Mouse (Mus musculus) myocyte (in vitro differentiated cells): ENCODE results near the gene Cux1. TPM values are rescaled to one million over a fixed set of nuclear protein-coding genes. Genes with fewer than 3 reads are reported as not detected.

Experiments
- H3K27me3 ChIP-seq: one replicate; pipeline ENCODE4 v1.6.1; 2011; ENCODE audit not compliant: control insufficient read depth, insufficient read depth, insufficient read length
- H3K36me3 ChIP-seq: one replicate; pipeline ENCODE4 v1.6.1; 2011; ENCODE audit not compliant: control insufficient read depth, insufficient read depth
- H3K4me2 ChIP-seq: one replicate; pipeline ENCODE4 v1.6.1; 2011; ENCODE audit warnings: low read depth, control low read depth
- H3K4me3 ChIP-seq: one replicate; pipeline ENCODE4 v1.5.1; 2011; ENCODE audit warnings: mild to moderate bottlenecking, control low read depth, moderate library complexity
- H3K79me2 ChIP-seq: one replicate; pipeline ENCODE4 v1.6.1; 2011; ENCODE audit not compliant: control insufficient read depth, insufficient read depth
- H3ac ChIP-seq: one replicate; pipeline ENCODE4 v1.6.1; 2011; ENCODE audit not compliant: control insufficient read depth, insufficient read length
- CEBPB ChIP-seq: IDR thresholded peaks from 2 replicates; pipeline ENCODE4 v1.6.1; 2011; ENCODE audit warnings: mild to moderate bottlenecking, moderate library complexity; ENCODE audit not compliant: poor library complexity, insufficient read depth, severe bottlenecking
- E2F4 ChIP-seq: IDR thresholded peaks from one replicate; pipeline ENCODE4 v1.6.1; 2011; ENCODE audit warnings: mild to moderate bottlenecking, control low read depth, moderate library complexity; ENCODE audit not compliant: insufficient read depth
- MAX ChIP-seq: IDR thresholded peaks from one replicate; pipeline ENCODE4 v1.6.1; 2011; ENCODE audit warnings: low read depth, mild to moderate bottlenecking, control low read depth
- MYOD1 ChIP-seq, 3 experiments: IDR thresholded peaks; one replicate each; pipeline ENCODE4 v1.6.1; 2011; ENCODE audit warnings: control low read depth in 2 of 3, low read depth in 2 of 3, mild to moderate bottlenecking in 2 of 3, moderate library complexity in 1 of 3; ENCODE audit not compliant: insufficient read length in 2 of 3, control insufficient read depth in 1 of 3
- MYOG ChIP-seq, 3 experiments: IDR thresholded peaks; one replicate each; pipeline ENCODE4 v1.6.1; 2011; ENCODE audit warnings: control low read depth in 2 of 3, low read depth in 2 of 3, mild to moderate bottlenecking in 2 of 3; ENCODE audit not compliant: insufficient read length in 2 of 3, control insufficient read depth in 1 of 3, insufficient read depth in 1 of 3
- POLR2A ChIP-seq: IDR thresholded peaks from one replicate; pipeline ENCODE4 v1.6.1; 2011; ENCODE audit warnings: low read depth, mild to moderate bottlenecking, control low read depth, moderate library complexity; ENCODE audit not compliant: insufficient read length
- POLR2AphosphoS2 ChIP-seq: IDR thresholded peaks from one replicate; pipeline ENCODE4 v1.6.1; 2011; ENCODE audit warnings: low read depth, control low read depth; ENCODE audit not compliant: insufficient read length
- REST ChIP-seq: IDR thresholded peaks from one replicate; pipeline ENCODE4 v1.6.1; 2011; ENCODE audit warnings: mild to moderate bottlenecking, control low read depth, moderate library complexity; ENCODE audit not compliant: insufficient read depth, insufficient read length
- SRF ChIP-seq: IDR thresholded peaks from one replicate; pipeline ENCODE4 v1.6.1; 2011; ENCODE audit warnings: low read depth; ENCODE audit not compliant: control insufficient read depth, insufficient read length
- TCF12 ChIP-seq: IDR thresholded peaks from one replicate; pipeline ENCODE4 v1.6.1; 2011; ENCODE audit warnings: mild to moderate bottlenecking, control low read depth; ENCODE audit not compliant: poor library complexity, insufficient read depth, severe bottlenecking
- TCF3 ChIP-seq: IDR thresholded peaks from one replicate; pipeline ENCODE4 v1.6.1; 2011; ENCODE audit warnings: low read depth, control low read depth; ENCODE audit not compliant: insufficient read length
- USF1 ChIP-seq: IDR thresholded peaks from one replicate; pipeline ENCODE4 v1.6.1; 2011; ENCODE audit warnings: low read depth, mild to moderate bottlenecking, control low read depth, moderate library complexity
- polyA plus RNA-seq: library from polyadenylated mRNA; unstranded; fragments of >200 nt; fragmentation: generic; extraction: Trizol; gene quantifications from one replicate; pipeline ENCODE4 v1.2.1, GENCODE M21; 2012; ENCODE audit warnings: missing spikeins

Gene Cux1
- polyA plus RNA-seq, 1 experiment: 50.7 TPM

GRCm38 (mm10) chr5:136353114-136353513 is 214.2 kb downstream of the Cux1 start:
- Histone ChIP-seq H3K27me3 (no peaks in the 10 kb centered on the region), H3K4me2 (no peak overlapping the region), H3ac (no peak overlapping the region)

GRCm38 (mm10) chr5:136343156-136343890 is 224.0 kb downstream of the Cux1 start:
- Histone ChIP-seq H3K79me2 (no peaks in the 10 kb centered on the region), H3ac (no peak overlapping the region), H3K4me3 (no peak overlapping the region), H3K36me3 (peaks cover 3% of the 10 kb centered on the region), H3K4me2 (no peak overlapping the region), H3K27me3 (no peaks in the 10 kb centered on the region)
- TF ChIP-seq SRF: no peak
- no peak for TF ChIP-seq MAX

More at GRCm38 (mm10) chr5:136353114-136353513, 214.2 kb downstream of the Cux1 start:
- TF ChIP-seq TCF12: no peak
- no peak for TF ChIP-seq REST
- TF ChIP-seq MYOD1 (IDR thresholded peaks at IDR 0.05; ENCODE audit: control insufficient read depth in 1 of 3, insufficient read length in 2 of 3, low read depth in 2 of 3): no peak
- no peak for TF ChIP-seq TCF3
- no peak for TF ChIP-seq USF1
- no peak for TF ChIP-seq SRF
- TF ChIP-seq MYOG (IDR thresholded peaks at IDR 0.05; ENCODE audit: control insufficient read depth in 1 of 3, insufficient read depth in 1 of 3, insufficient read length in 2 of 3, low read depth in 2 of 3): no peak
- no peak for TF ChIP-seq MAX
- TF ChIP-seq E2F4: no peak
- TF ChIP-seq CEBPB: no peak
- no peak for TF ChIP-seq POLR2AphosphoS2
- TF ChIP-seq POLR2A: no peak
- Histone ChIP-seq H3K36me3 (peaks cover 9% of the 10 kb centered on the region), H3K4me3 (no peak overlapping the region), H3K79me2 (no peaks in the 10 kb centered on the region)

- no peak overlapping the region for H3ac ChIP-seq
- no peak for TF ChIP-seq POLR2AphosphoS2
- no peak for TF ChIP-seq SRF
- no peak for TF ChIP-seq USF1
- no peak for TF ChIP-seq MYOG (IDR thresholded peaks at IDR 0.05; ENCODE audit: control insufficient read depth in 1 of 3, insufficient read depth in 1 of 3, insufficient read length in 2 of 3, low read depth in 2 of 3)
- no peak for TF ChIP-seq POLR2A
- no peak for TF ChIP-seq TCF3
- no peak for TF ChIP-seq MAX
- no peak for TF ChIP-seq REST
- TF ChIP-seq MYOD1 (IDR thresholded peaks at IDR 0.05; ENCODE audit: control insufficient read depth in 1 of 3, insufficient read length in 2 of 3, low read depth in 2 of 3): no peak
- TF ChIP-seq CEBPB: no peak
- no peak for TF ChIP-seq E2F4
- TF ChIP-seq TCF12: no peak
- no peaks in the 10 kb centered on the region for H3K27me3 ChIP-seq
- peaks cover 3% of the 10 kb centered on the region for H3K36me3 ChIP-seq
- H3K4me2 ChIP-seq: no peak overlapping the region
- H3K79me2 ChIP-seq: no peaks in the 10 kb centered on the region
- no peak overlapping the region for H3K4me3 ChIP-seq
These were observed 230.3 kb downstream of the Cux1 start for GRCm38 (mm10) chr5:136336798-136337527.

- Histone ChIP-seq H3K79me2 (no peaks in the 10 kb centered on the region), H3K36me3 (peaks cover 3% of the 10 kb centered on the region), H3ac (no peak overlapping the region), H3K4me2 (no peak overlapping the region), H3K27me3 (no peaks in the 10 kb centered on the region), H3K4me3 (no peak overlapping the region)
- TF ChIP-seq MYOG (IDR thresholded peaks at IDR 0.05; ENCODE audit: control insufficient read depth in 1 of 3, insufficient read depth in 1 of 3, insufficient read length in 2 of 3, low read depth in 2 of 3) (no peak), MYOD1 (IDR thresholded peaks at IDR 0.05; ENCODE audit: control insufficient read depth in 1 of 3, insufficient read length in 2 of 3, low read depth in 2 of 3) (no peak), MAX (no peak), REST (no peak), CEBPB (no peak), TCF3 (no peak), POLR2AphosphoS2 (no peak), USF1 (no peak), POLR2A (no peak)
These were observed 231.6 kb downstream of the Cux1 start for GRCm38 (mm10) chr5:136335681-136336080.

- H3ac ChIP-seq: no peak overlapping the region
- TF ChIP-seq MYOG (IDR thresholded peaks at IDR 0.05; ENCODE audit: control insufficient read depth in 1 of 3, insufficient read depth in 1 of 3, insufficient read length in 2 of 3, low read depth in 2 of 3) (no peak), POLR2AphosphoS2 (no peak), POLR2A (no peak), MYOD1 (IDR thresholded peaks at IDR 0.05; ENCODE audit: control insufficient read depth in 1 of 3, insufficient read length in 2 of 3, low read depth in 2 of 3) (no peak)
- no peaks in the 10 kb centered on the region for H3K27me3 ChIP-seq
- H3K4me2 ChIP-seq: no peak overlapping the region
- no peaks in the 10 kb centered on the region for H3K79me2 ChIP-seq
- H3K36me3 ChIP-seq: peaks cover 3% of the 10 kb centered on the region
- no peak overlapping the region for H3K4me3 ChIP-seq
These were observed 232.5 kb downstream of the Cux1 start for GRCm38 (mm10) chr5:136334780-136335179.
